9 mouse cellular contexts compared by ENCODE assay signal in the genomic region with DNA sequence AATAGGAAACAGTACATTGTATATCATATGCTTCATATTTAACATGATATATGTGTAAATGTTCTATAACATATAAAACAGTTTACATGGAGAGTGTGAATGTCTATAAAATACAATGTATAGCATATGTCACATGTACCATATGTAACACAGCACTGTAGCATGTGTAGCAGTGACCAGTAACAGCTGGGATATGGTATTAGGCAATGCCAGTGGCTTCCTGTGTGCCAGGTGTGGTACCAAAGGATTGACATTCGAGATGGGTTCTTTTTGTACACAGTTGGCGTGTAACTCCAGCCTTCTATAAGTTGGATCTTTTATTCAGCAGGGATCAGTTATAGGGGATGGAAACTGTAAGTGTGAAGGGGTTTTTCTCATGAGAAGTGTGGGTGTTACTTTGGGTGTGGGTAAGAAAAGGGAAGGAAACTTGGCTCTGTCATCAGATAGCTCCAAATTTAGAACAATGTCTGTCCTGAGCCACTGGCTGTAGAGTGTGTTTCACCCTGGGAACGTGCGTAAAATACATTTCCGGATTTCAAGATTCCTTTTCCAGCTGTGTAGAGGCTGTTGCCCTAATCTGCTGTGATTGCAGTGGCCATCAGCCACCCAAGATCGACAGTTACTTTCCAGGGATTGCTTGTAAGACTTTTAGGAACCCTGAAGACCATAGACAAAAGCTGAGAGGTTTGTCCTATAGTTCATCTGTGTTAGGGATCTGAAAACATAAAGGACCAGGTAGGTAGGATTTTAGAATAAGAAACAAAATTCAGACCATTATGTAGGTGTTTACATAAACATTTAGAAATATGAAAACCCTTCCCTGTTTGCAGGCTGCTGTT. TPM values are rescaled to one million over a fixed set of nuclear protein-coding genes. Genes with fewer than 3 reads are reported as not detected.
DNase-seq lines count a peak whose midpoint lies in the region; ATAC-seq and TF ChIP-seq lines count a peak whose summit lies in the region.
"Had no signal": no experiment of that assay in that cellular context is flagged by ENCODE, and none has a peak within 500 bp of the region (broad histone marks: within the 10 kb centered on the region; RNA-seq: fewer than 3 reads in every experiment).

No protein-coding gene starts in this region.

- H3K4me1 ChIP-seq in limb, embryonic 14.5 days (ENCODE audit: control insufficient read depth, insufficient read depth, low read length): peaks cover 17% of the 10 kb centered on the region
- H3K4me1 ChIP-seq in limb, embryonic 10.5 days: peaks cover 14% of the 10 kb centered on the region
- peaks cover 7% of the 10 kb centered on the region; the same call in 1 of the 2 replicates for H3K4me1 ChIP-seq in intestine, embryonic 16.5 days (ENCODE audit: control insufficient read depth, insufficient read depth, low read length)

- no peak overlapping the region; the same call in 1 of the 2 replicates for H3K9ac ChIP-seq in limb, embryonic 14.5 days (ENCODE audit: low read depth, low read length, severe bottlenecking)
- H3K9ac ChIP-seq in intestine, embryonic 16.5 days (ENCODE audit: low read depth, low read length): no peak overlapping the region
- H3K9ac ChIP-seq: hindbrain, embryonic 12.5 days had no signal

- no peak overlapping the region for H3K27ac ChIP-seq in limb, embryonic 14.5 days (replicated peaks; ENCODE audit: low read depth, low read length)
- no peak overlapping the region for H3K27ac ChIP-seq in limb, embryonic 10.5 days
- peak overlapping the region; percentile 11 for H3K27ac ChIP-seq in intestine, embryonic 16.5 days (ENCODE audit: low read length)
- H3K27ac ChIP-seq: hindbrain, embryonic 12.5 days had no signal

- peaks cover 3% of the 10 kb centered on the region; the same call in 1 of the 2 replicates for H3K36me3 ChIP-seq in limb, embryonic 14.5 days (ENCODE audit: control insufficient read depth, insufficient read depth, low read length)
- H3K36me3 ChIP-seq in limb, embryonic 10.5 days: peaks cover 5% of the 10 kb centered on the region; the same call in 1 of the 2 replicates
- H3K36me3 ChIP-seq in intestine, embryonic 16.5 days (ENCODE audit: control insufficient read depth, insufficient read depth, low read length): no peaks in the 10 kb centered on the region

- no peak overlapping the region for H3K4me2 ChIP-seq in limb, embryonic 14.5 days (replicated peaks; ENCODE audit: low read depth, low read length, severe bottlenecking)
- no peak overlapping the region for H3K4me2 ChIP-seq in intestine, embryonic 16.5 days (ENCODE audit: low read depth, low read length)
- H3K4me2 ChIP-seq: hindbrain, embryonic 12.5 days had no signal

- H3K9me3 ChIP-seq in limb, embryonic 14.5 days (ENCODE audit: control insufficient read depth, low read length): no peaks in the 10 kb centered on the region
- no peaks in the 10 kb centered on the region for H3K9me3 ChIP-seq in limb, embryonic 10.5 days (replicated peaks)
- H3K9me3 ChIP-seq in intestine, embryonic 16.5 days (ENCODE audit: control insufficient read depth, low read length): no peaks in the 10 kb centered on the region
- H3K9me3 ChIP-seq: hindbrain, embryonic 12.5 days had no signal

- 53% methylated on average over 6 of the region's 6 CpGs for WGBS in limb, embryonic 14.5 days
- 87% methylated on average over 6 of the region's 6 CpGs for WGBS in limb, embryonic 10.5 days
- WGBS in intestine, embryonic 16.5 days: 60% methylated on average over 6 of the region's 6 CpGs

- H3K4me3 ChIP-seq in limb, embryonic 14.5 days (replicated peaks; ENCODE audit: low read length): no peak overlapping the region
- H3K4me3 ChIP-seq in limb, embryonic 10.5 days: no peak overlapping the region
- H3K4me3 ChIP-seq in intestine, embryonic 16.5 days (ENCODE audit: low read length): no peak overlapping the region
- H3K4me3 ChIP-seq: hindbrain, embryonic 12.5 days had no signal

- DNase-seq in limb, embryonic 14.5 days (ENCODE audit: low spot score): peak; percentile 45
- DNase-seq in limb, embryonic 10.5 days (ENCODE audit: low spot score): no peak
- DNase-seq in cerebellum, adult 11 months: no peak
- DNase-seq in gastrocnemius, postnatal 25 days: no peak
- DNase-seq in c-Kit-positive CD71-positive TER-119-positive erythroid progenitor cells, embryonic 14.5 days (ENCODE audit: low spot score): no peak

- no peak for TF ChIP-seq POLR2A in limb, embryonic 14.5 days (IDR thresholded peaks at IDR 0.05; ENCODE audit: borderline replicate concordance, extremely low read depth, insufficient read depth, insufficient read length)

- no peak; the same call in 1 of the 2 replicates for ATAC-seq in limb, embryonic 14.5 days (ENCODE audit: low FRiP score, low read depth)
- ATAC-seq in common myeloid progenitor, adult 5-6 weeks (replicated peaks; ENCODE audit: low read depth, poor library complexity, severe bottlenecking): peak; percentile 79
- no peak for ATAC-seq in intestine, embryonic 16.5 days
- peak; percentile 45; the same call in 1 of the 2 replicates for ATAC-seq in neutrophil, adult 5-6 weeks (ENCODE audit: extremely low read depth, insufficient number of reproducible peaks, low FRiP score, poor library complexity, severe bottlenecking)

- H3K27me3 ChIP-seq in limb, embryonic 14.5 days (ENCODE audit: control insufficient read depth, insufficient read depth, low read length): no peaks in the 10 kb centered on the region
- H3K27me3 ChIP-seq in limb, embryonic 10.5 days (ENCODE audit: low read depth, poor library complexity, severe bottlenecking): no peaks in the 10 kb centered on the region
- H3K27me3 ChIP-seq in intestine, embryonic 16.5 days (replicated peaks; ENCODE audit: control insufficient read depth, insufficient read depth, low read length): no peaks in the 10 kb centered on the region
- H3K27me3 ChIP-seq: hindbrain, embryonic 12.5 days had no signal

RNA-seq across cellular contexts. Expression of gene Rapgef1, which starts 29.7 kb away (rescaled TPM):
- polyA plus RNA-seq in limb, embryonic 14.5 days (2012; rRNA removed): 51.1 and 61.1 TPM in 2 replicates
- polyA plus RNA-seq in limb, embryonic 14.5 days (2014; fragmentation: Nextera tagmentation; extraction: Ambion mirVana): 20.8 and 23.0 TPM in 2 replicates
- 17.2 and 18.1 TPM in 2 replicates for polyA plus RNA-seq in limb, embryonic 10.5 days (2016; fragmentation: Nextera tagmentation; extraction: Ambion mirVana)
- 25.4 and 40.5 TPM in 2 replicates for total RNA-seq in common myeloid progenitor, adult 5-6 weeks (2017)
- polyA plus RNA-seq in intestine, embryonic 16.5 days (2015; fragmentation: Nextera tagmentation; extraction: Ambion mirVana): 7.9 and 8.1 TPM in 2 replicates
- 74.8 and 93.5 TPM in 2 replicates for total RNA-seq in neutrophil, adult 5-6 weeks (2017)
- 100 to 1,000 TPM; 102 to 112 TPM for total RNA-seq in gastrocnemius, postnatal 25 days (2021)

Comparison
In these comparisons a context has a peak if more than half of its experiments do, and no peak if none do; other contexts are left out.
1. ATAC-seq: peak in common myeloid progenitor, adult 5-6 weeks (single experiment) and neutrophil, adult 5-6 weeks (single experiment); none in limb, embryonic 14.5 days (single experiment) and intestine, embryonic 16.5 days (single experiment).